Mouse (Mus musculus): Measurements from ENCODE around the gene Myrip. TPM values are rescaled to one million over a fixed set of nuclear protein-coding genes. Genes with fewer than 3 reads are reported as not detected.

Myrip gene
- polyA plus RNA-seq, 1 experiment from 2014 or later = 2.3 TPM

DNA sequence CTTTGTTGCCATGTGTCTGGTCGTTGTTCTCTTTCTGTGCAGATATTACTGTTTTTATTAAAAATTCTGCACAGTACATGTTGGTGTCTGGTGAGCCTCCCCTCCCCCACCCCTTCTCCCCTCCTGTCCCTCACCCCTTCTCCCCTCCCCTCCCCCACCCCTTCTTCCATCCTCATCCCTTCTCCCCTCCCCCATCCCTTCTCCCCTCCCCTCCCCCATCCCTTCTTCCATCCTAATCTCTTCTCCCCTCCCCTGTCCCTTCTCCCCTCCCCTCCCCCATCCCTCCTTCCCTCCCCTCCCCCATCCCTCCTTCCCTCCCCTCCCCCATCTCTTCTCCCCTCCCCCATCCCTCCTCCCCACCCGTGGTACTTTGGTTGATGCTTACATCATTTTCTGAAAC lies 135.5 kb downstream of the Myrip start:
- Histone ChIP-seq H3K9me3 (0 out of 2 replicates have a peak, but pooled peaks cover 5% of the 10 kb centered on the region), H3K36me3 (no peaks in the 10 kb centered on the region), H3K27me3 (0 out of 2 replicates have a peak, but pooled peaks cover 11% of the 10 kb centered on the region), H3K27ac (replicated peaks) (no peak overlapping the region), H3K4me3 (no peak overlapping the region), H3K9ac (replicated peaks) (no peak overlapping the region), H3K4me1 (peaks cover 24% of the 10 kb centered on the region), H3K4me2 (replicated peaks) (no peak overlapping the region)
- 56% methylated on average over 2 of the region's 2 CpGs for WGBS
- no peak for ATAC-seq (ENCODE audit: low FRiP score, low read depth)

DNA sequence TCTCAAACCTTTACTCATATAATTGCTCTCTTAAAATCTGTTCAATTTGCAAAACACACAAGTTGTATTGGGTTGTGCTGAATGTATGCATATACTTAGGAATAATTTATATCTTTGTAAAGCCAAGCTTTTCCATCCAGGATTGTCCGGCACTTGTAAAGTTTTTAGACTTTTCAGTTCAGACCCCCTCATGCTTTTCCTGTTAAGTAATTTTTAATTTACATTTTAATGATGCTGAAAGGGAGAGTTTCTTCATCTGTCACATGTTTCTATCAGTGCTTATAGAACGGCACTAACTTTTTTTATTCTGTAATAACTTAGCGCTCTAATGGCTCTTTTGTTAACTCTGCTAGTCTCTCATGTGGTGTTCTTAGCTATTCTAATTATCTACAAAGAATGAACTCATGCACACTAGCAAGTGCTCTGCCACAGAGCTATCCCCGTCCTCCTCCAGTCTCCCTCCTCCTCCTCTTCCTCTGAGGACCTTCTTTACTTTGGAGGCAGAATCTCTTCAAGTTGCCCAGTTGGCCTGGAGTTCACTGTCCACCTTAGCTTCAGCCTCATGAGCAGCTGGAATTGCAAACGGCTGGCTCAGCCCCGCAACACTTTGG lies 136.1 kb downstream of the Myrip start:
- no peak for ATAC-seq (ENCODE audit: low FRiP score, low read depth)
- Histone ChIP-seq H3K27ac (replicated peaks) (no peak overlapping the region), H3K4me3 (no peak overlapping the region), H3K9ac (replicated peaks) (no peak overlapping the region), H3K9me3 (0 out of 2 replicates have a peak, but pooled peaks cover 5% of the 10 kb centered on the region), H3K27me3 (0 out of 2 replicates have a peak, but pooled peaks cover 6% of the 10 kb centered on the region), H3K36me3 (no peaks in the 10 kb centered on the region), H3K4me2 (replicated peaks) (no peak overlapping the region), H3K4me1 (peaks cover 24% of the 10 kb centered on the region)
- 56% methylated on average over 6 of the region's 6 CpGs for WGBS

DNA sequence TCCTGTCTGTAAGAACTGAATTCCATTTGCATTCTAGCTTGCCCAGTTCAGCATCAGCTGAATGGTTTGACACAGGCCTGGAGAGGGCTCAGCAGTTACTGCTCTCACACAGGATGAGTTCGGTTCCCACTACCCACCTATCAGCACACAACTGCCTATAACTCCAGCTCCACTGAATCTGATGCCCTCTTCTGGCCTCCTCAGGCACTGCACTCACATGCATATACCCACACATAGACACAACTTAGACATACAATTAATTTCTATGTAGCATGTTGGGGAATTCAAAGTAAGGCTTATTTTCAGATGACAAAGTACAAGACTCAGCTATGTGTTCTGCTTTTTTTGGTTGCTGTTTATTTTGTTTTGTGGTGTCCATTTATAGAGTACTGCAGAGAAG lies 137.0 kb downstream of the Myrip start:
- 96% methylated on average over 1 of the region's 1 CpGs for WGBS
- Histone ChIP-seq H3K9me3 (0 out of 2 replicates have a peak, but pooled peaks cover 5% of the 10 kb centered on the region), H3K36me3 (no peaks in the 10 kb centered on the region), H3K27ac (replicated peaks) (no peak overlapping the region), H3K4me3 (no peak overlapping the region), H3K27me3 (0 out of 2 replicates have a peak, but pooled peaks cover 4% of the 10 kb centered on the region), H3K4me2 (replicated peaks) (no peak overlapping the region), H3K4me1 (peaks cover 24% of the 10 kb centered on the region), H3K9ac (replicated peaks) (no peak overlapping the region)
- ATAC-seq (ENCODE audit: low FRiP score, low read depth) = no peak

DNA sequence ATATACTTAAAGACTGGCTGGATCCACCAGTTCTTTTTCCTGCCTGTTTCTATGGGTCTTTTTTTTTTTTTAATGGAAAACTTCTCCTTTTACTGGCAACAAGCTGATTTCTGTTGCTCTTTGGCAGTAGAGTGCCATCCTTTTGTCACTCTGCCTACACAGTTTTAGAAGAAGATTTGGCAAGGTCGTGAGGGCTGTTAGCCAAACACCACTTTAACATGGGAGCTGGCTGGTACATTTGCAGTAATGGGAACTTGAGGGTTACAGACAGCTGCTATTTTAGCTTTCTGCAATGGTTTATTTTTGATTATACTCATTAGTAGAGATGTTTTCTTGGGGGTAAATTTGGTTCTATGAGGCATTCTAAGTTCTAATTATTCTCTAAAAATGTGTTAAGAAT lies 137.5 kb downstream of the Myrip start:
- Histone ChIP-seq H3K4me1 (peaks cover 21% of the 10 kb centered on the region), H3K4me3 (no peak overlapping the region), H3K9ac (replicated peaks) (no peak overlapping the region), H3K4me2 (replicated peaks) (no peak overlapping the region), H3K9me3 (0 out of 2 replicates have a peak, but pooled peaks cover 5% of the 10 kb centered on the region), H3K27me3 (0 out of 2 replicates have a peak, but pooled peaks cover 4% of the 10 kb centered on the region), H3K27ac (replicated peaks) (no peak overlapping the region), H3K36me3 (no peaks in the 10 kb centered on the region)
- no peak for ATAC-seq (ENCODE audit: low FRiP score, low read depth)
- 87% methylated on average over 1 of the region's 1 CpGs for WGBS

DNA sequence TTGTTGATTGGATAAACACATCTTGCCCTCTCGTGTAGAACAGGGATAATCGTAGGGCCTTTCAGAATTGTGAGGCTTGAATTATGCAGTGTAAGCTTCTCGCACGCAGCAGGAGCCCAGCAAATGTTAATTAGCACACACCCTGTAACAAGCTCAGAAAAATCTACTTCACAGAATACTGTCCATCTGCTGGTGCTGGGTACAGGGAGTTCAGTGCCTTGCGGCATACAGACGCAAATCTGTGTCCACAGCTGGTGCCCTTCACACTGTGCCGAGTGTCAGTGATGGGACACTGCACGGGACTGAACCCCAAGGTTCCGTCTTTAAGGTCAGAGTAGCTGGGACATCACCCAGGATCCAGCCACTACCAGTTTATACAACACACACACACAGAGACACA lies 143.3 kb downstream of the Myrip start:
- Histone ChIP-seq H3K27me3 (no peaks in the 10 kb centered on the region), H3K9me3 (0 out of 2 replicates have a peak, but pooled peaks cover 5% of the 10 kb centered on the region), H3K4me3 (no peak overlapping the region), H3K4me2 (replicated peaks) (no peak overlapping the region), H3K9ac (replicated peaks) (no peak overlapping the region), H3K36me3 (no peaks in the 10 kb centered on the region), H3K27ac (replicated peaks) (no peak overlapping the region), H3K4me1 (no peaks in the 10 kb centered on the region)
- ATAC-seq (ENCODE audit: low FRiP score, low read depth) = no peak
- WGBS = 66% methylated on average over 9 of the region's 9 CpGs

DNA sequence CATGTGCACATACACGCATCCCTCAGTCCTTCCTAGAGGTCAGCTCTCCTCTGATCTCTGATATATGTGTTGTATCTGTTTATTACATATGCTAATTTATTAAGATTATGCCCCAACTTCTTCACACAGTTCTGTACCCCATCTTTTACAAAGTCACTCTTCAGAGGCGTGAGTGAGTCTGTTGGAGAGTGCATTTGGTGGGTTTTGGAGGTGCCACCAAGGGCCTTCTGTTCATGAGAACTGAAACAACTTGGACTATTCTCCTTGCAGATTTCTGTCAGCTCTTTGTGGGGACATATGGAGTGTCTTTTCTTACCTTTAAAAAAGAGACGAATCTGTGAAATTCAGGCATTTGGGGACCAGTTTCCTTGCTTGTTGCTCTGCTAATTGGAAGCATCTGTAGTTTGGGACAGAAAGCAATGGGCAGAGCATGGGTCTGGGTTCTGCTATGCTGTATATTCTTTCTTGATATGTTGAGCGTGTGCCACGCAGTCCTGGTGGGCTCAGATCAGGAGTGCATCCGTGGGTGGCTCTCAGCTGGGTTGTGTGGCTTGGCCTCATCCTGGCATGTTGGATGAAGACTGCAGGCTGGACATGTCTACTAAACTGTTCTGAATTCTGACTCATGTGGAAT lies 148.5 kb downstream of the Myrip start:
- WGBS = 88% methylated on average over 6 of the region's 6 CpGs
- H3K4me1 ChIP-seq = peaks cover 4% of the 10 kb centered on the region; the same call in 1 of the 2 replicates
- H3K27ac ChIP-seq (replicated peaks) = no peak overlapping the region
- ATAC-seq (ENCODE audit: low FRiP score, low read depth) = no peak
- no peaks in the 10 kb centered on the region for H3K36me3 ChIP-seq
- no peak overlapping the region for H3K9ac ChIP-seq (replicated peaks)
- no peak overlapping the region for H3K4me3 ChIP-seq
- no peak overlapping the region for H3K4me2 ChIP-seq (replicated peaks)
- no peaks in the 10 kb centered on the region for H3K9me3 ChIP-seq
- no peaks in the 10 kb centered on the region for H3K27me3 ChIP-seq

DNA sequence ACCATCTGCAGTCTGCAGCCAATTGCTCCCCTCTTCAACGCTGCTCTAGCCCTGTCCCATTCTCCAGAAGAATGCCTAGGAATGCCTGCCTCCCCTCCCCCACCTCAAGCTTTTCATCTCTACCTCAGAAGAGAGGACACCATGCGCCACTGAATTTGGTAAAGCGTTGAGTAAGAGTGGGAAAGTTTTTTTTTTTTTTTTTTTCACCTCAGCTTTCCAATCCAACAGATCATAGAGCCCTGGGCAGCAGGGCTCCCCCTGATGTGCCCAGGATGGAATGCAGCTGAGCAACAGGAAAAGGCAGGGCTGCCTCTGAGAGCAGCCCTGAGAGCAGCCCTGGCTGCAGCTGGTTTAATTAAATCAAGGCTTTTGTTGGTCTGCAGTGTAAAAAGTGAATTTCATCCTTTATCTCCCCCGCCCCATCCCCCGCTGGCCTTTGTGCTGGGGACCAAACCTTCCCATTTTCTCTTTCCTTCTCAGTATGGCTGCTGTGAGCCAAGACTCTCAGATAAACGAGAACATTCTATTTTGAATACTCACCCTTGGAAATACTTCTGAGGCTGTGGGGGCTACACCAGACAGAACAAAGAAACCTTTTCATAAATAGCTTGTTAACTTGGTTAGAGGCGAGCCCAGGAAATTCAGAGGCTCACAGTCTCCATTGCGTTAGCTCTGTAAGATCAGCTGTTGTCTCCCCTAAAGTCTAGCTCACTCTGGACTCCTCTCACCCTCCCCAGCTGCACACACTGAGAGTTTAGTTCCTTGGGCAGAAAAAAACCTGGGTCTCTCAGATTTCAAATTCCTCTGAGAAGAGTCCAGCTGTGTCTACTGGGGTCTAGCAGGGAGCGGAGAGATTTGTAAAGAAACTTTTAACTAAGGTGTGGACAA lies 154.7 kb downstream of the Myrip start:
- peaks cover 20% of the 10 kb centered on the region for H3K4me1 ChIP-seq
- no peak overlapping the region for H3K4me3 ChIP-seq
- H3K9ac ChIP-seq (replicated peaks) = no peak overlapping the region
- no peaks in the 10 kb centered on the region for H3K27me3 ChIP-seq
- WGBS = 8% methylated on average over 9 of the region's 9 CpGs
- H3K4me2 ChIP-seq (replicated peaks) = no peak overlapping the region
- 0 out of 2 replicates have a peak, but pooled peaks cover 3% of the 10 kb centered on the region for H3K9me3 ChIP-seq
- peak overlapping the region; percentile 70 for H3K27ac ChIP-seq (replicated peaks)
- H3K36me3 ChIP-seq = no peaks in the 10 kb centered on the region
- peak; percentile 90 for ATAC-seq (ENCODE audit: low FRiP score, low read depth)

DNA sequence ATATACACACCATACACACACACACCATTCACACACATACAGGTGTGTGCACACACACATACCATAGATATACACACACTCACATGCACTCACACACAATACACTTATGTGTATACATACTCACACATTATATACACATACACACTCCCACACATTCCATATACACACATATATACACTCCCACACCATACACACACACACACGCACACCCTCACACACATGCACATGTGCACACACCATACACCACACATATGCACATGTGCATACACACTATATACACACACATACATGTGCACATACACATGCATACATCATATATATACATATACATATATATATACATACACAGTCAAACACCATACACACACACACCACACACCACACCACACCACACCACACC lies 169.1 kb downstream of the Myrip start:
- Histone ChIP-seq H3K4me2 (replicated peaks) (no peak overlapping the region), H3K4me1 (0 out of 2 replicates have a peak, but pooled peaks cover 2% of the 10 kb centered on the region), H3K4me3 (no peak overlapping the region), H3K27me3 (no peaks in the 10 kb centered on the region), H3K9ac (replicated peaks) (no peak overlapping the region), H3K27ac (replicated peaks) (no peak overlapping the region), H3K36me3 (no peaks in the 10 kb centered on the region), H3K9me3 (no peaks in the 10 kb centered on the region)
- no peak for ATAC-seq (ENCODE audit: low FRiP score, low read depth)
- 92% methylated on average over 1 of the region's 1 CpGs for WGBS

DNA sequence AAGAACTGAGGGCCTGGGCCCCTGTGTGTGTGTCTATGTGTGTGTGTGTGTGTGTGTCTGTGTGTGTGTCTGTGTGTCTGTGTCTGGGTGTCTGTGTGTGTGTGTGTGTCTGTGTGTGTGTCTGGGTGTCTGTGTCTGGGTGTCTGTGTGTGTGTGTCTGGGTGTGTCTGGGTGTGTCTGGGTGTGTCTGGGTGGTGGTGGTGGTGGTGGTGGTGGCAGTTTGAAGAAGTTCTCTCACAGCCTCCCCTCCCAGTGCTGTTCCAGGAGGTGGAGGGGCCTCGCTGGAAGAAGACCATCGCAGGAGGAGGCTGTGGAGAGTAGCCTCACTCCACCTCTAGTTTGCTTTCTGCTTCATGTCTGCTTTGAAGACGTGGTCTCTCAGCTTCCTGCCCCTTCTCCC lies 180.3 kb downstream of the Myrip start:
- H3K36me3 ChIP-seq = no peaks in the 10 kb centered on the region
- H3K9me3 ChIP-seq = no peaks in the 10 kb centered on the region
- H3K27ac ChIP-seq (replicated peaks) = no peak overlapping the region
- no peak overlapping the region for H3K4me2 ChIP-seq (replicated peaks)
- WGBS = 81% methylated on average over 3 of the region's 3 CpGs
- H3K9ac ChIP-seq (replicated peaks) = no peak overlapping the region
- no peaks in the 10 kb centered on the region for H3K27me3 ChIP-seq
- H3K4me3 ChIP-seq = no peak overlapping the region
- ATAC-seq (ENCODE audit: low FRiP score, low read depth) = no peak
- no peaks in the 10 kb centered on the region for H3K4me1 ChIP-seq

DNA sequence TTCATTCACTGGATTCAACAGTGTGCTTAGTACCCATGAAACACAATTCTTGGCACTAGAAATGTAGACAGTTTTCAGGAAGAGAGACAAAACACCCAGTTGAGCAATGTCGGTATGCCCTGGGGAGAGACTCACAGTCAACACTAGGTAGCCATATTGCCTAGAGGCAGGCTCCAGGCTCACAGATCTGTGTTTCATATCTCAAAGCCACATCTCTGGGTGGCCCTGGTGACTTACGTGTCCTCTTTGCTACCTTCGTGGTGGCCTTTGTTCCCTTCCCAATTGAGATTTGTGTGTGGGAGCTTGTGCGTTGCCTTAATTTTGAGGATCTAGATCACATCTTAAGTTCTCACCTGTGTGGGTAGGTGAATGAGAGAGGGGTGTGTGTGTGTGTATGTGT lies 181.1 kb downstream of the Myrip start:
- WGBS = 93% methylated on average over 4 of the region's 4 CpGs

DNA sequence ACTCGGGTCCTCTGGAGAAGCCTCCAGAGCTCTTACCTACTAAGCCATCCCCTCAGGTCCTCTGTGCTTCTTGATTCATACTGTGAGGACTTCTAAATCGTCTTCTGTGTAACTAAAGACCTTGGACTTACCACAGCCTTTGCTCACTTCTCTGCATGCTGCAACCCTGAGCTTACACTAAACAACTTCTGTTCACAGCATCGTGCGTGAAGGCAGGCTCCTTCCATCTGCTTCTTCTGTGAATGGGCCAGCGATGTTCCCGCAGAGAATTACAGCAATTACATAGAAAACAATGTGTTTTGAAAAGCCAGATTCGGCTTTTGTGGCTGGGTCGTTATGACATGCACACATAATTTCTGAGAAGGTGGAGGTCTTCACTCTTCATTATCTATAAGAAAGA lies 181.8 kb downstream of the Myrip start:
- 80% methylated on average over 8 of the region's 8 CpGs for WGBS
- no peaks in the 10 kb centered on the region for H3K27me3 ChIP-seq
- no peaks in the 10 kb centered on the region for H3K4me1 ChIP-seq
- no peak overlapping the region for H3K9ac ChIP-seq (replicated peaks)
- no peak overlapping the region for H3K27ac ChIP-seq (replicated peaks)
- H3K9me3 ChIP-seq = no peaks in the 10 kb centered on the region
- H3K4me3 ChIP-seq = no peak overlapping the region
- H3K36me3 ChIP-seq = no peaks in the 10 kb centered on the region
- H3K4me2 ChIP-seq (replicated peaks) = no peak overlapping the region
- ATAC-seq (ENCODE audit: low FRiP score, low read depth) = no peak

More for the DNA sequence above, 181.1 kb downstream of the Myrip start:
- H3K9me3 ChIP-seq = no peaks in the 10 kb centered on the region
- no peaks in the 10 kb centered on the region for H3K27me3 ChIP-seq
- no peaks in the 10 kb centered on the region for H3K4me1 ChIP-seq
- ATAC-seq (ENCODE audit: low FRiP score, low read depth) = no peak
- no peaks in the 10 kb centered on the region for H3K36me3 ChIP-seq
- no peak overlapping the region for H3K4me2 ChIP-seq (replicated peaks)
- no peak overlapping the region for H3K9ac ChIP-seq (replicated peaks)
- no peak overlapping the region for H3K4me3 ChIP-seq
- no peak overlapping the region for H3K27ac ChIP-seq (replicated peaks)

DNA sequence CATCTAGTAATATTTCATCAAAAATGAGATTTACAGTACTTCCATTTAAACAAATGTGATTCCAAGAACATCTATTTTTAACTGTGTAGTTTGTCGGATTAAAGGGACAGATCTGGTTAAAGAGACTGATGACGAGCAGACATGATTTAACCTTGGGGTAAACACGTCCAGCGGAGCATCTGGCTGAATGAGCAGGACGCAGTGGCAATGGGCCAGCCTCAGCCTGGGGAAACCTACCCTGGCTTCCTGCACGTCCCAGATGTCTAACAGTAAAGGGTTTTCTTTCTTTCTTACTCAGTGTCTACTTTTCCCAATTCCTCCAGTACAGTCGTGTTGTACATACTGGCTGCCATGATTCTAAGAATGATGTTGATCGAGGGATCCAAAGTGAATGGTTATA lies 185.8 kb downstream of the Myrip start:
- ATAC-seq (ENCODE audit: low FRiP score, low read depth) = no peak
- Histone ChIP-seq H3K4me1 (no peaks in the 10 kb centered on the region), H3K9me3 (no peaks in the 10 kb centered on the region), H3K4me3 (no peak overlapping the region), H3K9ac (replicated peaks) (no peak overlapping the region), H3K27ac (replicated peaks) (no peak overlapping the region), H3K36me3 (no peaks in the 10 kb centered on the region), H3K27me3 (no peaks in the 10 kb centered on the region), H3K4me2 (replicated peaks) (no peak overlapping the region)
- 85% methylated on average over 8 of the region's 8 CpGs for WGBS
